Comparison of ENCODE assay signal across 12 mouse cellular contexts in the genomic region with DNA sequence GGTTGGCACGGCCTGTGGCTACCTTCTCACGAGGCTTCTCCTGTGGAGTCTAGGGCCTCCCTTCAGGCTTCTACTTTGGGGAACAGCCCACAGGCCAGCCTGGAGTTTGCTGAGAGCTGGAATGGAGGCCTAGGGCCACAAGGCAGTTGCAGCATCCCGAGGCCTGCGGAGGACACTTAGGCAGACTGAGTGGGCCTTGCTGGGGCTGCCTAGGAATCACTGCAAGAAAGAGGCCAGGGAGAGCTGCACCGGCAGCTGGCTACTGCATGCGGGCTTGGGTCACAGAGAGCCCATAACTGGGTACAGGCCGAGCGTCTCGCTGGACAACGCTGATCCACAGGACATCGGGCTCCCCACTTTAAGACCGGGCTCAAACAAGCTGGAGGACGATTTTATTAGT. TPM values are rescaled to one million over a fixed set of nuclear protein-coding genes. Genes with fewer than 3 reads are reported as not detected.
DNase-seq lines count a peak whose midpoint lies in the region; ATAC-seq lines count a peak whose summit lies in the region.
"Had no signal": no experiment of that assay in that cellular context is flagged by ENCODE, and none has a peak within 500 bp of the region (broad histone marks: within the 10 kb centered on the region; RNA-seq: fewer than 3 reads in every experiment).

No protein-coding gene starts in this region.

- DNase-seq in forebrain, embryonic 10.5 days (ENCODE audit: extremely low spot score, low spot score) = no peak
- no peak for DNase-seq in forebrain, embryonic 14.5 days (ENCODE audit: low spot score)
- DNase-seq in kidney, adult 8-10 months = no peak
- DNase-seq in neural tube, embryonic 10.5 days (ENCODE audit: extremely low spot score, low spot score) = peak; percentile 32
- DNase-seq in testis, postnatal 10 days (ENCODE audit: low spot score) = peak; percentile 48
- DNase-seq in spleen, postnatal 10 days (ENCODE audit: low spot score in 2 of 2) = no peak
- DNase-seq: cerebellum, adult 2 months; right cerebral cortex, postnatal 4 days had no signal

- H3K9me3 ChIP-seq in forebrain, embryonic 10.5 days = no peaks in the 10 kb centered on the region
- H3K9me3 ChIP-seq in forebrain, embryonic 14.5 days (replicated peaks; ENCODE audit: control insufficient read depth, low read length) = no peaks in the 10 kb centered on the region
- H3K9me3 ChIP-seq in kidney, embryonic 14.5 days (ENCODE audit: control insufficient read depth, low read length) = no peaks in the 10 kb centered on the region
- H3K9me3 ChIP-seq in neural tube, embryonic 15.5 days (replicated peaks) = no peaks in the 10 kb centered on the region
- H3K9me3 ChIP-seq: megakaryocyte, embryonic 14.5 days had no signal

- H3K27ac ChIP-seq in forebrain, embryonic 10.5 days = peak overlapping the region; percentile 57
- no peak overlapping the region for H3K27ac ChIP-seq in forebrain, embryonic 14.5 days (ENCODE audit: low read depth, low read length)
- peak overlapping the region; percentile 81 for H3K27ac ChIP-seq in kidney, embryonic 14.5 days (ENCODE audit: low read depth, low read length)
- no peak overlapping the region for H3K27ac ChIP-seq in neural tube, embryonic 15.5 days (replicated peaks)

- H3K4me1 ChIP-seq in forebrain, embryonic 10.5 days = peaks cover 53% of the 10 kb centered on the region
- H3K4me1 ChIP-seq in forebrain, embryonic 14.5 days (ENCODE audit: control insufficient read depth, insufficient read depth, low read length) = peaks cover 15% of the 10 kb centered on the region
- H3K4me1 ChIP-seq in kidney, embryonic 14.5 days (ENCODE audit: control insufficient read depth, insufficient read depth, low read length) = peaks cover 33% of the 10 kb centered on the region; the same call in 1 of the 2 replicates
- H3K4me1 ChIP-seq in neural tube, embryonic 15.5 days = peaks cover 25% of the 10 kb centered on the region

- no peak overlapping the region for H3K9ac ChIP-seq in forebrain, embryonic 14.5 days (ENCODE audit: low read length)
- H3K9ac ChIP-seq in kidney, embryonic 14.5 days (ENCODE audit: low read depth, low read length) = no peak overlapping the region; the same call in 1 of the 2 replicates
- H3K9ac ChIP-seq in neural tube, embryonic 15.5 days (replicated peaks) = no peak overlapping the region

- 64% methylated on average over 13 of the region's 13 CpGs for WGBS in forebrain, embryonic 10.5 days
- 59% methylated on average over 13 of the region's 13 CpGs for WGBS in forebrain, embryonic 14.5 days
- 31% methylated on average over 13 of the region's 13 CpGs for WGBS in kidney, embryonic 14.5 days
- WGBS in neural tube, embryonic 15.5 days = 35% methylated on average over 13 of the region's 13 CpGs

- no peak overlapping the region for H3K4me2 ChIP-seq in forebrain, embryonic 14.5 days (ENCODE audit: low read length)
- no peak overlapping the region for H3K4me2 ChIP-seq in kidney, embryonic 14.5 days (replicated peaks; ENCODE audit: low read depth, low read length)
- H3K4me2 ChIP-seq in neural tube, embryonic 15.5 days = no peak overlapping the region

- peaks cover 63% of the 10 kb centered on the region for H3K27me3 ChIP-seq in forebrain, embryonic 10.5 days (ENCODE audit: poor library complexity, severe bottlenecking)
- H3K27me3 ChIP-seq in forebrain, embryonic 14.5 days (replicated peaks; ENCODE audit: control insufficient read depth, insufficient read depth, low read length) = peaks cover 7% of the 10 kb centered on the region; the same call in 1 of the 2 replicates
- H3K27me3 ChIP-seq in kidney, embryonic 14.5 days (ENCODE audit: control insufficient read depth, insufficient read depth, low read length) = peaks cover 15% of the 10 kb centered on the region
- H3K27me3 ChIP-seq in neural tube, embryonic 15.5 days (replicated peaks) = peaks cover 44% of the 10 kb centered on the region

- H3K4me3 ChIP-seq in forebrain, embryonic 10.5 days = no peak overlapping the region
- H3K4me3 ChIP-seq in forebrain, embryonic 14.5 days (ENCODE audit: low read depth, low read length) = no peak overlapping the region
- H3K4me3 ChIP-seq in kidney, embryonic 14.5 days (ENCODE audit: low read length) = no peak overlapping the region
- no peak overlapping the region for H3K4me3 ChIP-seq in neural tube, embryonic 15.5 days (replicated peaks)
- H3K4me3 ChIP-seq: megakaryocyte, embryonic 14.5 days had no signal

- no peaks in the 10 kb centered on the region for H3K36me3 ChIP-seq in forebrain, embryonic 10.5 days (replicated peaks)
- no peaks in the 10 kb centered on the region for H3K36me3 ChIP-seq in forebrain, embryonic 14.5 days (ENCODE audit: control insufficient read depth, insufficient read depth, low read length)
- H3K36me3 ChIP-seq in kidney, embryonic 14.5 days (ENCODE audit: control insufficient read depth, insufficient read depth, low read length) = no peaks in the 10 kb centered on the region
- H3K36me3 ChIP-seq in neural tube, embryonic 15.5 days = no peaks in the 10 kb centered on the region

- ATAC-seq in forebrain, embryonic 14.5 days = no peak
- peak; percentile 10; the same call in 1 of the 2 replicates for ATAC-seq in kidney, embryonic 14.5 days (ENCODE audit: low FRiP score, low TSS enrichment)
- no peak for ATAC-seq in neural tube, embryonic 15.5 days (ENCODE audit: low FRiP score)
- ATAC-seq: inflammation-experienced regulatory T-cells, adult 6 months had no signal

RNA-seq across cellular contexts. Expression of gene Gna14, which starts 4.3 kb away (rescaled TPM):
- 2.6 and 3.5 TPM in 2 replicates for polyA plus RNA-seq in forebrain, embryonic 10.5 days (2016; fragmentation: Nextera tagmentation; extraction: Ambion mirVana)
- polyA plus RNA-seq in forebrain, embryonic 14.5 days (2014; fragmentation: Nextera tagmentation; extraction: Ambion mirVana) = 1.5 and 1.8 TPM in 2 replicates
- 8.0 and 9.2 TPM in 2 replicates for polyA plus RNA-seq in kidney, embryonic 14.5 days (2014; fragmentation: Nextera tagmentation; extraction: Ambion mirVana)
- polyA plus RNA-seq in neural tube, embryonic 15.5 days (2015; fragmentation: Nextera tagmentation; extraction: Ambion mirVana) = 2.6 and 3.3 TPM in 2 replicates

Comparison
In these comparisons a context has a peak if more than half of its experiments do, and no peak if none do; other contexts are left out.
1. H3K27ac ChIP-seq: peak in forebrain, embryonic 10.5 days (single experiment) and kidney, embryonic 14.5 days (single experiment); none in forebrain, embryonic 14.5 days (single experiment) and neural tube, embryonic 15.5 days (single experiment).
2. DNase-seq: peak in neural tube, embryonic 10.5 days (single experiment) and testis, postnatal 10 days (single experiment); none in forebrain, embryonic 10.5 days (single experiment), forebrain, embryonic 14.5 days (single experiment), kidney, adult 8-10 months (0 of 2) and spleen, postnatal 10 days (0 of 2).